Mouse (Mus musculus) MEL-GATA-1-ER (cell line): ENCODE data around the gene Nprl2.

Source experiments
- DNase-seq: peaks from one replicate; pipeline ENCODE4 v3.0.0-alpha.2; 2012; ENCODE audit warnings: low read depth; ENCODE audit errors: extremely low read depth

Nprl2 gene

GRCm38 (mm10) chr9:107576357-107577107 lies 34.5 kb downstream of the Nprl2 start, which contains the start of gene Hyal1:
Gene Hyal1 (plus strand): TSS chr9:107576927.
- DNase-seq, result no peak

- no peak for DNase-seq
Observed at GRCm38 (mm10) chr9:107577871-107578270, 35.8 kb downstream of the Nprl2 start.

GRCm38 (mm10) chr9:107578587-107578986 lies 36.6 kb downstream of the Nprl2 start, which contains the start of gene Naa80:
Gene Naa80 (plus strand): TSS chr9:107578887.
- DNase-seq, result no peak

GRCm38 (mm10) chr9:107579023-107579900 lies 37.2 kb downstream of the Nprl2 start:
- DNase-seq, result no peak

- peak; percentile 93 for DNase-seq
Observed at GRCm38 (mm10) chr9:107580501-107581317, 38.7 kb downstream of the Nprl2 start, which contains the start of gene Hyal3. Gene Hyal3 (plus strand): TSS chr9:107580818.

GRCm38 (mm10) chr9:107581584-107581983 lies 39.6 kb downstream of the Nprl2 start:
- DNase-seq, result no peak

GRCm38 (mm10) chr9:107582509-107583062 lies 40.6 kb downstream of the Nprl2 start:
- no peak for DNase-seq

GRCm38 (mm10) chr9:107583174-107583573 lies 41.1 kb downstream of the Nprl2 start:
- no peak for DNase-seq

- no peak for DNase-seq
Observed at GRCm38 (mm10) chr9:107586504-107586903, 44.5 kb downstream of the Nprl2 start.

GRCm38 (mm10) chr9:107586974-107587832 lies 45.2 kb downstream of the Nprl2 start, which contains the start of gene Ifrd2:
Gene Ifrd2 (plus strand): TSS chr9:107587642.
- peak; percentile 99 for DNase-seq

- DNase-seq, result peak; percentile 87
Observed at GRCm38 (mm10) chr9:107587833-107588639, 46.0 kb downstream of the Nprl2 start.

GRCm38 (mm10) chr9:107590058-107590772 lies 48.2 kb downstream of the Nprl2 start:
- DNase-seq, result peak; percentile 87

GRCm38 (mm10) chr9:107590773-107591060 lies 48.7 kb downstream of the Nprl2 start:
- no peak for DNase-seq

GRCm38 (mm10) chr9:107593101-107593976 lies 51.3 kb downstream of the Nprl2 start:
- no peak for DNase-seq

- no peak for DNase-seq
Observed at GRCm38 (mm10) chr9:107594281-107595062, 52.4 kb downstream of the Nprl2 start.
